Mouse (Mus musculus): ENCODE measurements around the gene Prrt2.

DNA sequence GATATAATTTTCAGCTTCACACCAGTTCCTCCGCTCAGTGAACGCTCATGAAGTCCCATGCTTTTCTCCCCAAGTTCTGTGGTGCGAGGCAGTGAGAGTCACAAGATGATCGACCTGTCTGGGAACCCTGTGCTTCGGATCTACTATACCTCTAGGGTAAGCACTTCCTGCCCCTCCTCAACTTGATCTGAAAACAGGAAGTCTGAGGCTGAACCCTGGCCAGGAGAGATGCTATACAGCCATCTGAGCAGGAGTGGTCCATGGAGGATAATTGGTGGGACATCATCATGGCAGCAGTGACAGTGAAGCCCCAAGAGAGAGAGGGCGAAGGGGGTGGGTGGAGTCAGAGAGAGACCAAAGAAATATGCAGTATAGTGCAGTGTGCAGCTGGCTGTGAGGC, 42.2 kb downstream of the Prrt2 start:
- no peak for TF ChIP-seq CTCF (conservative IDR thresholded peaks at IDR 0.05; ENCODE audit: low read length)
- no peak for TF ChIP-seq POU5F1 (IDR thresholded peaks at IDR 0.05; ENCODE audit: borderline replicate concordance, low read length)
- TF ChIP-seq NANOG (IDR thresholded peaks at IDR 0.05; ENCODE audit: borderline replicate concordance, low read length): no peak
